Mouse (Mus musculus) kidney, postnatal 25 days (tissue): ENCODE data around the gene Tmem246.

Source experiments
- DNase-seq, 2 experiments: peaks; one replicate each; pipeline ENCODE4 v3.0.0; 2021; ENCODE audit warnings: mixed read lengths in 2 of 2

Gene Tmem246

DNA sequence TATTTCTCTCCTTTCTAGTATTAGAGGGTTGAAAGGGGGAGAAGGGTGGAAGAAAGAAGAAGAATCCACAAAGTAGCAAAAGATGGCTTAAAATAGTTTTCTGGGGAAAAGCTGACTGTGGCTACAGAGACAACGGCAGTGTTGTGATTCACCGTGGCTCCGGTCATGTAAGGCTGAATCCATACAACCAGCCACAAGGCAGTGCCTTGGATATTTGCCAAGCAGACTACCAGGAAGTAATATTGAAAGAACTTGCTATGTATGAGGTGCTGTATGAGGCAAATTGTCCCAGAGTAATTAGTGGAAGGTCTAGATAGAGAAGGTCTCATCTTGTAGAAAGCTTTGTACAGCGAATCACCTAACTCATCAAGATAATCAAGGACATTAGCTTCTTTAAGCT lies 25.5 kb downstream of the Tmem246 start:
- no peak for DNase-seq

DNA sequence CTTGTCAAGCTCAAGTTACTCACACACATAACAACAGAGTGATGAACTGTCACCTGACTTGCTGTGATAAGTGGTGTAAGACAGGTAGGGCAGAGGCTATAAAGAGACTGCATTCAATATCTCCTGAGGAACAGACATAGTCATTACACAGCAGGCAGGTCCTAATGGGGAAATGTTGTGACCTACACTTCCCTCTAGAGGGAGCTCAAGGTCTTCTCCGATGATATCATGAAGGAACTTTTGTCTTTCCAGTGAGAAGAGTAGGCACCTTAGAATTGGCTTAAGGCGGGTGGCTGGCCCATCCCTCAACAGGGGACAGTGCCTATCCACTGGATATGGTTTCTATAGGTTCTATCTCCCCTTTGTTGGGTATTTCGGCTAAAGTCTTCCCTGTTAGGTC lies 30.1 kb downstream of the Tmem246 start:
- peak; percentile 57 to 82 for DNase-seq

DNA sequence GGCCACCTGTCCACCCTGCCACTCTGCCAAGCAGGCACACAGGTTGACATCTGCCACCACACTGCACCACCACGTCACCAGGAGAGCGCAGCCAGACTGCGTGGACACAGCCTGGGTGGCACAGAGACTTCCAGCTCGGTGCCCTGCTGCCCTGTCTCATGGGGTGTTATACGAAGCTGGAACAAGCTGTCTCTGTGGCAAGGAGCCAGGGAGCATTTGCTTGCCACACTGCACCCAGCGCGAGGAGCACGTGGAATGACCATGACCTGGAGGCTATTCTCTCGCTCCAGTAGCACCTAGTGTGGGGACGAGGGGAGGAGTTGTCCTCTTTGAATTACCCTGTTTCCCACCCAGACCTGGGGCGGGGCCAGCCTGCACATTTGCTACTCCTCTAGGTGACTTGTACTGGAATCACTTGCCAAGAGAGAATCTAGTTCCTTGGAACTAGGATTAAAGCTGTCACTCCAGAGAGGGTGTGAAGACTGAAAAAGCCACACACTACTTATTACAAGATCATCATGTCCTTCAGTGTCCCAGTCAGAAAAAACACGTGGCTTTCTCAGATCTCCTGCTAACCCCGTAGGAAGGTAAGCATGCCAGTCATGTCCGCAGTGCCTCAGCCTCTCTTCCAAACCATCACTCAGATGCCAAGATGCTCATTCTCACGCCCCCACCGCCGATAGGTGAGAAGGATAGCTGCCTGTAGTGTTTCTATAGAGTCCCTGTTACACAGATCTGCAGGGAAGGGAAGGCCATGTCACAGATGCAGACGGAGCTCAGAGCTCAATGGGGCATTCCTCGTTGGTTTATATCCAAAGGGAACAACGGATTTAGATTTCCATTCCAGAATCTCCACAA lies 37.5 kb downstream of the Tmem246 start:
- peak; percentile 96 to 98 for DNase-seq

DNA sequence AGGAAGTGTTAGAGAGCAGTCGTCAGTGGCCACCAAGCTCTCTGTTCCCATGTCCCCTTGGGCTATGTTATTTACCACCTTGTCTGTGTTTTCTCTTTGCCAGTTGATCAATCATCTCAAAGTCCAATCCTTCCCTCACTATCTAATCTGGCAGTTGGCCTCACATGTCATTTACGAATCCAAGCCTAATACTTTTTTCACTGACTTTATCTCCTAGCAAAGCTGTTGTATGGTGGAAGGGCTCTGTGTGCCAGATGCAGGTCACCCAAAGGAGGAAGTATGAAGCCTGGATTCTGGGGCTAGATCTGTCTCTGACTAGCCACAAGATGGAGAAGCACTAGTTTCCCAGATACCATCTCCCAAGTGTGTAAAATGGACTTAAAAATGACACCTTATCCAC lies 39.5 kb downstream of the Tmem246 start:
- DNase-seq: no peak

DNA sequence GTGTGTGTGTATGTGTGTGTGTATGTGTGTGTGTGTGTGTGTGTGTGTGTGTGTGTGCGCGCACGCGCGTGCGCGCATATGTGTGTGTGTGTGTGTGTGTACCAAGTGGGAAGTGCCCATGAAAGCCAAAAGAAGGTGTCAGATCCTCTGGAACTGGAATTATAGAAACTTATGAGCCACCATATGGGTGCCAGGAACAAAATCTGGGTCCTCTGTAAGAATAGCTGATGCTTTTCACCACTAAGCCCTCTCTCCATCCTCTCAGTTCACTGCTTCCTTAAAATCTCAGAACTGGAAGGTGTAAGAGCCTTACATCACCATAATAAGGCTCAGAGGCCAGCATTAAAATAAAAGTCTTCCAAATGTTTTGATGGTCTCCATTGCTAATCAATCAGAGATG lies 40.3 kb downstream of the Tmem246 start:
- no peak for DNase-seq

DNA sequence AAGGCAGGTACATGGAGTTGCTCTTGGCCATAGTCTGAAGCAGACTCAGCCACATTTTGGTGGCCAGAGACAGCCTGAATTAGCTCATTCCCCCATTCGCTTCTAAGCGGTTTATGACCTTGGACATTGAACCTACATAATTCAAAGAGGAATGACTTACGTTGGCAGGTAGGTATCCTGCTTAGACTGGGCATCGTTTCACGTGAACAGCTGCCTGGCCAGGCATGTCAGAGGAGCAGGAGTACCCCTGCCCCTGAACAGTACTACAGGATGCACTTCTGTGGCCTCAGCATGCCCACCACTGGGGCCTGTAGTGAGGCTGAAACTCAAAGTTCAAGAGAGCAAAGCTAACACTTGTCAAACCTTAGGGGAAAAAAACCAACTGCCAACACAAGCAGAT lies 44.3 kb downstream of the Tmem246 start:
- DNase-seq: peak; percentile 55 to 93

DNA sequence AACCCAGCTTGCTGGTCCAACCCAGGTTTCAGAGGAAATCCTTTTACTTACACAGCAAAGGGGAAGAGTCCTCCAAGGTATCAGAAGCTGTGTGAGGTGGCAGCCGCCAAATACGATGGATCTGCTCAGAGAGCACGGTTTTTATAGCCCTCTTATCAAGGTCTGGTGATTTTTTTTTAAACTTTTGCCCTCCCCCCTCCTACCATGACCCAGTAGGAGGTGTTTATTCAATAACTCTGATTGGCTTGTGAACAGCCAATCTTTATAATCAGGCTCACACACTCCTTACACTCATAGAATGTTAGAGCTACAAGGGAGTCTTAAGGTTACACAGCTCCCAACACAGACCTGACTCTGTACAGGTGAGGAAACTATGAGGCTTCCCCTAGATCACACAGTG lies 48.3 kb downstream of the Tmem246 start, which contains the start of gene Aldob:
Aldob (minus strand) TSS at position 164 of the 400 bp plus-strand sequence.
- DNase-seq: peak; percentile 84 to 87

DNA sequence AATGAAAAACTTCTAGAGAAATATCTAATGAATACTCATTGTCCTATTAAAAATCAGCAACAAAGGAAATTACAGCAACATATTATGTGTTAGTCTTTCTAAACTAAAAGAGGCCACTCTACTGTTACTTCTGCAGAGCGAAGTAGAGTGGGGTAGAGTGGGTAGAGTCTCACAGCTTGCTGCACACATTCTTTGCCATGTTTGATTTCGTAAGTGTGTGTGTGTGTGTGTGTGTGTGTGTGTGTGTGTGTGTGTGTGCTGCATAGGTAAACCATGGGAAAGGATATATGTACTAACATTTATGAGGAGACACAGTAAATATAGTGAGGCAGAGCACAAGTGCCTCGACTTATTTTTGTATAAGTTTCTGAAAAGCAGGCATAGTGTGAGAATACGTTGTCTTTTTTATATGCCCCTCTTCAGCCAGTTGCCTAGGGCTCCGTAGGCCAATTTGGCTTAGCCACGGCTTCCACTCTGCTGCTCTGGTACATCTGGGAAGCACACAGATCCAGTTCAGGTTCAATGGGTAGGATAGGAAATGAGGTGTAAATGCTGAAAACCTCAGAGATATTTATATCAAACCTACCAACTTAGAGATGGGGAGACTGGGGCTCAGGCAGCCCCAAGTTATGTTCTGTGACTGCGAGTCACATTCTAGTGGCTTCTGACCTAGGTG lies 50.0 kb downstream of the Tmem246 start:
- DNase-seq: no peak

DNA sequence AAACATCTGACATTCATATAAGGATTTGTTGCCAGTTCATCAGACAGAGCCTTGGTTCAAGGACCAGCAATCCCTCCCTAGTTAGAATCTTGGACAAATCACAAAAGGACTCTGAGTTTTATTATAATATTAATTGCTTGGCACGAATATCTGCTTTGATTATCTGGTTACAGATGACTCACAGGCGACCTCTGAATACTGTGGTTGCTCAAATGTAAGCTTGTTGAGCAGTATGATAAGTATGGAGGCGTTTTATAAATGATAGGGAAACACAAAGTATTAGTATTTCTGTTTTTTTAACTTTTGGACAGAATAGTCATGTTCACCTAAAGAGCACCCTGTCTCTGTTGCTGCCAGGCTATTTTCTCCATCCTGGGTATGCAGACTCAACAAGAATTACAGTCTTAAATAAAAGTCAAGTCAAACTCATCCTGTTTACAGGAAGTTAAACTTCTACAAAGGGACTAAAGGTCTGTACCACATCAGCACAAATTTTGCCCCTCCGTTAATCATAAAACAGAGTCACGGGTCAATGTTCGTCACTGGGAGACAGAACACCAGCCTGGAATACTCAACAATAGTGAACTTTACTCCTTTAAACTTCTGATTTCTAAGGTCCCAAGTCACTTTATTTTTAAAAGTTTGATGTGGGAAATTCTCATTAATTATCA lies 50.7 kb downstream of the Tmem246 start:
- DNase-seq: peak; percentile 55 to 61

DNA sequence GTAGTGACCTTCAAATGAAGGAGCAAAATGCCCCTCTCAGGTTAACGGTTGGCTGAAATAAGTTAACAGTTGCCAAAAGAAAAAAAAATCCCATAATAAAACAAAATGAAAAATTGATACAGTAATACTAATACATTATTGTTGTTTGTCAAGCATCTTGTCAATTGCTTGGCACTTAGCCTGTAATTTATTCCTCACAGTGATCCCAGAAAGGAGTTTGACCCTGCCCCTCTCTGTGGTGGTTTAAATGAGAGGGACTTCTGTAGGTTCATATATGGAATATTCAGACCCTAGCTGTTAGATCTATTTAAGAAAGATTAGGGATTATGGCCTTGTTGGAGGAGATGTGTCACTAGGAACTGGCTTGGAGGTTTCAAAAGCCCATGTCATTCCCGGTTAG lies 51.6 kb downstream of the Tmem246 start:
- DNase-seq: no peak

DNA sequence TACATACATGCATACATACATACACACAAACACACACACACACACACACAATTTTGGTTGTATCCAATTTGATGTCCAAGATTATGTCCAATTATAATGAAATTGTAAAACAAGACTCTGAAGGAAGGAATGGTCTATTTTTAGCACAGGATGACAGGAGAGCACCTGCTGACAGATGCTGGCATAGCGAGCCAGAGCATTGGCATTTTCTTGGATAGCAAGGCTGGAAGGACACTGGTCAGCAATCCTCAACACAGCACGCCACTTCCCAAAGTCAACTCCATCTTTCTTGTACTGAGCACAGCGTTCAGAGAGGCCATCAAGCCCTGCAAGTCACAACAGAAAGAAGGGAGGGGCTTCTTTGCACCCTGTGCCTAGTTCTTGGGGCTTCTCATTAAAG lies 56.7 kb downstream of the Tmem246 start:
- peak in 1 of 2 experiments; percentile 47 for DNase-seq

DNA sequence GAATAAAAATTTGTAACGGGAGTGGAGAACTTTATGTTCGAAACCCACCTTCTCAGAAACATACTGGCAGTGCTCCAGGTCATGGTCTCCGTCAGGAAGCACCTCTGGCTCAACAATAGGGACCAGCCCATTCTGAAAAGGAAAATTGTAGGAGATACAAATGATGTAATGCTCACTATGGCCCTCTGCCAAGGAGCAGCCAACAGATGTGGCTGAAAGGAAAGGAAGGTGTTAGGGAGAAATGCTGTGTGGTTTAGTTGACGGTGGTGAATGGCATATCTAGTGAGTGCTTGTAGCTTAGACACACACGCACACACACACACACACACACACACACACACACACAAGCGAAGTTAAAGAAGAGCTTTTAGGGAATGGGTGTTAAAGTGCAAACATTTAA lies 58.0 kb downstream of the Tmem246 start:
- DNase-seq: peak in 1 of 2 experiments; percentile 42

DNA sequence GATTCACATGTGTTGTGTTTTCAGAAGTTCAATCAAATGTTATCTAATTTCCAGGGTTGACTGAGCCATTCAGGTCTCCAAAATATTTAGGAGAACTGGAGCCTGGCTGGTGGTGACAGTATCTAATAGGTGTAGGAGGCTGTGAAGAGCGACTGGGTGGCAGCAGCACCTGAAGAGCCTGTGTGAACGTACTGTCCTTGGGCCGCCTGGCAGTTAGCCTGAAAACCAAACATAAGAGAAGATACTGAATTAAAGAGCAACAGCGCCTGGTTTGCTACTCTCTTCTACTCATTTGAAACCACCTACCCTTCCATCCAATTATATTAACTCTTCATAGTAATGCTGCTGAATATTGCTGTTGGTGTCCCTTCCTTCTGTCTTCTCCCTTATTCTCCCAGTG lies 61.0 kb downstream of the Tmem246 start:
- DNase-seq: peak in 1 of 2 experiments; percentile 46

DNA sequence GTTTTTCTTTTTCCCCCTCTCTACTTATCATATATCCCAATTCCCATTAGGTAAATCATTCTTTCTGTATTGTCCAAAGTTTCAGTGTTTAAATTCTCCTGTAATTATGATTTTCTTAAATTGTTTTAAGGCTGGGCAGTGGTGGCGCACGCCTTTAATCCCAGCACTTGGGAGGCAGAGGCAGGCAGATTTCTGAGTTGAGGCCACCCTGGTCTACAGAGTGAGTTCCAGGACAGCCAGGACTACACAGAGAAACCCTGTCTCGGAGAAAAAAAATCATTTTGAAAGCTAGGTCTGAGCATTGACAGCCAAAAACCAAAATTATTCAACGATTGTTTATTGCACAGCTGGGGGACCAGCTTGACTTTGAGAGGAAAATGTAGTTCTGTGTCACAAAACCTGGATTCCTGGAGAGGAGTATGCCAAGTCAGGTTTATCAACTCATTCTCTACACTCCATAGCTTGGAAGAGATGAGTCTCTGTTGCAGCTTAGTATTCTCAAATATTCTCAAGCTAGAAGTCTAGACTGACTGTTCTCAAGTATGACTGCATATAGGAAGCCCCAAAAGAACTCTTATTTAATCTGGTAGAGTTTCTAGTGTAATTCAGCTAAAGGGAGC lies 61.9 kb downstream of the Tmem246 start:
- DNase-seq: peak in 1 of 2 experiments; percentile 53

DNA sequence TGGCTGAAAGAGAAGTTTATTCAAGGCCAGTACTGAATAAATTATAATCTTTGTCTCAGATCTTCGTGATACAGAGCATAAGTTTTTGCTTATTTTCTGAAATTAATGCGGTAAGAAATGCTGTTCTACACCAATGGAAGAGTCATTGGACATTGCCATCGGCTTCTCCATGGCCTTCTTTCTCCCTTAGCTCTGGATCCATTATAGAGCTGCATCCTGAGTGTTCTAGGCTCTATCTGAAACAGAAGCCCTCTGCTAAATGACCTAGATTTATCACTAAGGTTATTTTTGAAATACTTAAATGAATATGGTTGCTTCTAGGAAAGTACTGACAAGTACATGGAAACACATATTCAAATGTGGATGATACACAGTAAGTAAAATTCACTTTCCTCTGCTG lies 62.6 kb downstream of the Tmem246 start:
- DNase-seq: no peak
